Mouse (Mus musculus) bone marrow, adult 2 months (tissue): Measurements from ENCODE around the gene Gjc2.

Experiments used
- CTCF ChIP-seq: fragments of 200-500 bp; IDR thresholded peaks from 2 replicates; pipeline ENCODE4 v1.5.1; 2011; ENCODE audit warnings: low read length, control low read depth; ENCODE audit not compliant: control insufficient read depth, insufficient read depth
- POLR2A ChIP-seq: fragments of 200-500 bp; IDR thresholded peaks from 2 replicates; pipeline ENCODE4 v1.6.1; 2011; ENCODE audit warnings: low read depth, mild to moderate bottlenecking, control low read depth, low read length, borderline replicate concordance; ENCODE audit not compliant: control insufficient read depth

DNA sequence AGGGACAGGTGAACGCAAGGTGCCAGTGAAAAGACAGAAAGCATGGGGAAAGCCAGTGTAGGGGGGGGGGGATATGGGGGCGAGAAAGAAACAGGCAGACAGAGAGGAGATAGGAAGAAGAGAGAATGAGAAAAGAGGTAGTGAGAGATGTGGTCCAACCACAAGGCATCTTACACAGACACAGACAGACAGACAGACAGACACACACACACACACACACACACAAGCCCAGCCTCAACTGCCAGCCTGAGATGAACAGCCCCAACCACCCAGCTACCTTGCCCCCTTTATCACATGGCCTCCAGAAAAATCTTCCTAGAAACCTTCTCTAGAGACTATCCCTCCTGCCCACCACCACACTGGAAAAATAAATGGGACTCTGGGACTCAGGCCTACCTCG lies 50.9 kb downstream of the Gjc2 start:
- TF ChIP-seq CTCF (no peak), POLR2A (no peak)
